Mouse (Mus musculus) erythroblast, embryonic 14.5 days (primary cell): ENCODE results near the gene Rptor.

Experiments used
- GATA1 ChIP-seq: IDR thresholded peaks from 2 replicates; pipeline ENCODE4 v1.6.1; 2012; ENCODE audit warnings: low read length, inconsistent platforms, mixed read lengths
- TAL1 ChIP-seq: IDR thresholded peaks from 3 replicates; pipeline ENCODE4 v1.6.1; 2012; ENCODE audit warnings: low read length, inconsistent platforms, mixed read lengths

GRCm38 (mm10) chr11:119762911-119763310, 160.2 kb downstream of the Rptor start:
- TF ChIP-seq GATA1 (no peak), TAL1 (no peak)
